Mouse (Mus musculus) embryonic fibroblast, embryonic 13.5 days (primary cell): ENCODE results near the gene Alox5ap.

Source experiments
- CTCF ChIP-seq: IDR thresholded peaks from 2 replicates; pipeline ENCODE4 v1.5.1; 2011; ENCODE audit warnings: mild to moderate bottlenecking, control low read depth, low read length, moderate library complexity, borderline replicate concordance; ENCODE audit not compliant: insufficient read depth
- POLR2A ChIP-seq: IDR thresholded peaks from 2 replicates; pipeline ENCODE4 v1.6.1; 2011; ENCODE audit warnings: low read depth, mild to moderate bottlenecking, control low read depth, low read length, moderate library complexity

DNA sequence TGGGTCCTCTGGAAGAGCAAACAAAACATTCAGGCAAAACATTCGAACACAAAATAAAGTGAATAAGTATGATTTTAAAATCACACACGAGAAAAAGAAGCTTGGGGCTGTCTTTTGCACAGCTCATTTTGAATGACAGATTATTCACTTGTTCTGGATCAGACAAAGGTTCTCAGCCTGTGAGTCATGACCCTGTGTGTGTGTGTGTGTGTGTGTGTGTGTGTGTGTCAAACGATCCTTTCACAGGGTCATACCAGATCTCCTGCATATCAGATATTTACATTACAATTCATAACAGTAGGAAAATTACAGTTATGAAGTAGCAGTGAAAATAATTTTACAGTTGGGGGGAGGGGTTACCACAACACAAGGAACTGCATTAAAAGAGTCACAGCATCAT is 12.3 kb upstream of the Alox5ap start:
- TF ChIP-seq CTCF (no peak), POLR2A (no peak)
